19 mouse cellular contexts compared by ENCODE assay signal in genomic region chr2:172931137-172931898, GRCm38 (mm10). TPM values are rescaled to one million over a fixed set of nuclear protein-coding genes. Genes with fewer than 3 reads are reported as not detected.
DNase-seq lines count a peak whose midpoint lies in the region; ATAC-seq and TF ChIP-seq lines count a peak whose summit lies in the region.
"Had no signal": no experiment of that assay in that cellular context is flagged by ENCODE, and none has a peak within 500 bp of the region (broad histone marks: within the 10 kb centered on the region; RNA-seq: fewer than 3 reads in every experiment).

No protein-coding gene starts in this region.

- no peak for TF ChIP-seq CTCF in kidney, adult 2 months (conservative IDR thresholded peaks at IDR 0.05; ENCODE audit: insufficient read depth, insufficient read length, low read depth, low read length)

- peak; percentile 69 to 70 for DNase-seq in adrenal gland, adult (ENCODE audit: inconsistent age in 2 of 2, low spot score in 1 of 2)
- no peak for DNase-seq in adrenal gland, adult 8-10 months
- no peak for DNase-seq in heart, postnatal 4 days
- DNase-seq in kidney, postnatal 14 days, result peak; percentile 56
- no peak for DNase-seq in kidney, adult 2 months
- no peak for DNase-seq in left cerebral cortex, postnatal 36 days (ENCODE audit: low spot score in 2 of 2)
- DNase-seq: cerebellum, postnatal 10 days; thymus, adult 18-20 months had no signal

- no peaks in the 10 kb centered on the region; the same call in 1 of the 2 replicates for H3K27me3 ChIP-seq in heart, embryonic 14.5 days (ENCODE audit: control insufficient read depth, insufficient read depth, low read length)
- no peaks in the 10 kb centered on the region for H3K27me3 ChIP-seq in kidney, adult 2 months (replicated peaks; ENCODE audit: control insufficient read depth, insufficient read depth, low read length)
- H3K27me3 ChIP-seq in limb, embryonic 12.5 days, result 0 out of 2 replicates have a peak, but pooled peaks cover 6% of the 10 kb centered on the region

- H3K4me2 ChIP-seq in heart, embryonic 14.5 days (ENCODE audit: low read length), result no peak overlapping the region
- H3K4me2 ChIP-seq in limb, embryonic 12.5 days, result peak overlapping the region; percentile 24; the same call in 1 of the 2 replicates
- H3K4me2 ChIP-seq: liver, embryonic 11.5 days; lung, embryonic 15.5 days; neural tube, embryonic 13.5 days had no signal

- H3K27ac ChIP-seq in heart, embryonic 14.5 days (replicated peaks in 1 of 2; ENCODE audit: control insufficient read depth in 1 of 2, insufficient read depth in 1 of 2, low read depth in 2 of 2, low read length in 2 of 2), result peak overlapping the region; percentile 49 to 79
- H3K27ac ChIP-seq in kidney, adult 2 months (ENCODE audit: insufficient read depth, low read depth, low read length), result no peak overlapping the region
- 0 out of 2 replicates have a peak overlapping the region, but pooled peaks have one; percentile 37 for H3K27ac ChIP-seq in limb, embryonic 12.5 days
- H3K27ac ChIP-seq: left cerebral cortex, adult 2 months; lung, embryonic 15.5 days; neural tube, embryonic 13.5 days had no signal

- 71% methylated on average over 17 of the region's 17 CpGs for WGBS in heart, embryonic 14.5 days
- 74% methylated on average over 17 of the region's 17 CpGs for WGBS in kidney, adult 2 months
- 47% methylated on average over 17 of the region's 17 CpGs for WGBS in limb, embryonic 12.5 days

- ATAC-seq in heart, embryonic 14.5 days (ENCODE audit: insufficient number of reproducible peaks, insufficient read depth, low FRiP score, low read depth), result no peak
- no peak for ATAC-seq in limb, embryonic 12.5 days (ENCODE audit: insufficient number of reproducible peaks, insufficient read depth, low FRiP score, low TSS enrichment, low read depth)
- ATAC-seq: forebrain, embryonic 14.5 days had no signal

- TF ChIP-seq POLR2A in kidney, adult 2 months (IDR thresholded peaks at IDR 0.05; ENCODE audit: low read depth, low read length), result no peak

- peaks cover 11% of the 10 kb centered on the region; the same call in 1 of the 2 replicates for H3K36me3 ChIP-seq in heart, embryonic 14.5 days (ENCODE audit: control insufficient read depth, insufficient read depth, low read length)
- no peaks in the 10 kb centered on the region for H3K36me3 ChIP-seq in kidney, adult 2 months (ENCODE audit: control insufficient read depth, insufficient read depth, low read length)
- peaks cover 10% of the 10 kb centered on the region; the same call in 1 of the 2 replicates for H3K36me3 ChIP-seq in limb, embryonic 12.5 days
- H3K36me3 ChIP-seq: lung, embryonic 15.5 days; neural tube, embryonic 13.5 days had no signal

- H3K9ac ChIP-seq in heart, embryonic 14.5 days (ENCODE audit: low read length), result no peak overlapping the region
- H3K9ac ChIP-seq in limb, embryonic 12.5 days (replicated peaks), result no peak overlapping the region
- H3K9ac ChIP-seq: lung, embryonic 15.5 days; neural tube, embryonic 13.5 days had no signal

- H3K9me3 ChIP-seq in heart, embryonic 14.5 days (ENCODE audit: control insufficient read depth, low read length), result no peaks in the 10 kb centered on the region
- H3K9me3 ChIP-seq in limb, embryonic 12.5 days, result no peaks in the 10 kb centered on the region
- H3K9me3 ChIP-seq: lung, embryonic 15.5 days; neural tube, embryonic 13.5 days had no signal

- intact Hi-C loops in left cerebral cortex, postnatal 36 days (cut with DNase I), result no loop called here

- H3K4me3 ChIP-seq in heart, embryonic 14.5 days (ENCODE audit: control insufficient read depth in 1 of 2, insufficient read depth in 1 of 2, low read depth in 1 of 2, low read length in 2 of 2), result no peak overlapping the region
- H3K4me3 ChIP-seq in kidney, adult 2 months (ENCODE audit: insufficient read depth, low read depth, low read length), result no peak overlapping the region
- H3K4me3 ChIP-seq in limb, embryonic 12.5 days (replicated peaks), result no peak overlapping the region
- H3K4me3 ChIP-seq: left cerebral cortex, adult 2 months; lung, embryonic 15.5 days; neural tube, embryonic 13.5 days had no signal

- H3K4me1 ChIP-seq in heart, embryonic 14.5 days (ENCODE audit: control insufficient read depth in 2 of 2, insufficient read depth in 2 of 2, low read length in 2 of 2), result peaks cover 46 to 83% of the 10 kb centered on the region in 2 experiments
- H3K4me1 ChIP-seq in kidney, adult 2 months (ENCODE audit: control insufficient read depth, insufficient read depth, low read length), result peaks cover 24% of the 10 kb centered on the region
- H3K4me1 ChIP-seq in limb, embryonic 12.5 days (replicated peaks), result peaks cover 98% of the 10 kb centered on the region

RNA-seq across cellular contexts. Expression of gene Bmp7, which starts 8.8 kb away (rescaled TPM):
- 100 to 1,000 TPM in 2 of 4 experiments, 10 to 100 TPM in 2; 39.9 to 107 (median 72.1) TPM for total RNA-seq in adrenal gland, adult 8-10 months (2022)
- polyA plus RNA-seq in heart, embryonic 14.5 days (2014; fragmentation: Nextera tagmentation; extraction: Ambion mirVana), result 50.5 and 53.7 TPM in 2 replicates
- 10 to 100 TPM; 16.1 to 20.1 TPM for total RNA-seq in heart, postnatal 4 days (2021)
- polyA plus RNA-seq in kidney, adult 2 months (2012; rRNA removed), result 47.6 and 51.2 TPM in 2 replicates
- polyA plus RNA-seq in limb, embryonic 12.5 days (2016; fragmentation: Nextera tagmentation; extraction: Ambion mirVana), result 31.4 and 31.9 TPM in 2 replicates
- total RNA-seq in left cerebral cortex, postnatal 36 days (2021), result 10 to 100 TPM in 1 of 2 experiments, 1 to 10 TPM in 1; 9.4 to 12.7 TPM
- total RNA-seq: megakaryocyte-erythroid progenitor cell, adult 5-6 weeks had no signal

RNA-seq across cellular contexts. Expression of gene Spo11, which starts 46.2 kb away (rescaled TPM):
- total RNA-seq in adrenal gland, adult 8-10 months (2022), result not detected
- 0.32 TPM in 1 of 2 replicates, not detected in the other for polyA plus RNA-seq in heart, embryonic 14.5 days (2014; fragmentation: Nextera tagmentation; extraction: Ambion mirVana)
- total RNA-seq in heart, postnatal 4 days (2021), result not detected
- polyA plus RNA-seq in kidney, adult 2 months (2012; rRNA removed), result 0.14 and 0.17 TPM in 2 replicates
- 1.6 TPM in 2 replicates for polyA plus RNA-seq in limb, embryonic 12.5 days (2016; fragmentation: Nextera tagmentation; extraction: Ambion mirVana)
- total RNA-seq in left cerebral cortex, postnatal 36 days (2021), result under 1 TPM; 0.17 to 0.70 TPM
- total RNA-seq: adrenal gland, postnatal 4 days; gastrocnemius, adult 18-20 months; heart, adult 8-10 months had no signal
- polyA plus RNA-seq: liver, embryonic 11.5 days had no signal

Comparison
In these comparisons a context has a peak if more than half of its experiments do, and no peak if none do; other contexts are left out.
1. DNase-seq: peak in adrenal gland, adult (2 of 2) and kidney, postnatal 14 days (single experiment); none in adrenal gland, adult 8-10 months (single experiment), heart, postnatal 4 days (single experiment), kidney, adult 2 months (single experiment) and left cerebral cortex, postnatal 36 days (0 of 2).